Comparison of ENCODE assay signal across 32 mouse cellular contexts in genomic region chr3:4594541-4594940, GRCm38 (mm10).
"Had no signal": no experiment of that assay in that cellular context is flagged by ENCODE, and none has a peak within 500 bp of the region (broad histone marks: within the 10 kb centered on the region; RNA-seq: fewer than 3 reads in every experiment).

No protein-coding gene starts in this region.

- H3K9ac ChIP-seq: limb, embryonic 12.5 days; limb, embryonic 13.5 days; limb, embryonic 15.5 days; liver, embryonic 12.5 days; liver, embryonic 13.5 days; liver, embryonic 14.5 days; liver, embryonic 15.5 days; liver, postnatal 0 days; lung, embryonic 14.5 days; lung, embryonic 15.5 days; midbrain, embryonic 12.5 days; midbrain, embryonic 13.5 days; midbrain, embryonic 15.5 days had no signal

- H3K36me3 ChIP-seq: limb, embryonic 10.5 days; limb, embryonic 12.5 days; limb, embryonic 13.5 days; limb, embryonic 15.5 days; liver, embryonic 12.5 days; liver, embryonic 13.5 days; liver, embryonic 15.5 days; lung, embryonic 15.5 days; midbrain, embryonic 10.5 days; midbrain, embryonic 12.5 days; midbrain, embryonic 13.5 days; midbrain, embryonic 15.5 days had no signal

- H3K4me2 ChIP-seq: limb, embryonic 12.5 days; limb, embryonic 13.5 days; limb, embryonic 15.5 days; liver, embryonic 11.5 days; liver, embryonic 12.5 days; liver, embryonic 13.5 days; liver, embryonic 15.5 days; lung, embryonic 14.5 days; lung, embryonic 15.5 days; midbrain, embryonic 11.5 days; midbrain, embryonic 12.5 days; midbrain, embryonic 13.5 days; midbrain, embryonic 15.5 days had no signal

- H3K27ac ChIP-seq: left cerebral cortex, adult 2 months; limb, embryonic 10.5 days; limb, embryonic 12.5 days; limb, embryonic 13.5 days; limb, embryonic 15.5 days; liver, embryonic 12.5 days; liver, embryonic 13.5 days; liver, embryonic 14.5 days; liver, embryonic 15.5 days; lung, embryonic 15.5 days; macrophage; midbrain, embryonic 10.5 days; midbrain, embryonic 12.5 days; midbrain, embryonic 13.5 days; midbrain, embryonic 15.5 days had no signal

- H3K9me3 ChIP-seq: limb, embryonic 10.5 days; limb, embryonic 12.5 days; limb, embryonic 13.5 days; limb, embryonic 15.5 days; liver, embryonic 12.5 days; liver, embryonic 13.5 days; liver, embryonic 15.5 days; lung, embryonic 15.5 days; megakaryocyte, embryonic 14.5 days; midbrain, embryonic 10.5 days; midbrain, embryonic 12.5 days; midbrain, embryonic 13.5 days; midbrain, embryonic 15.5 days had no signal

- H3K27me3 ChIP-seq: limb, embryonic 12.5 days; limb, embryonic 13.5 days; limb, embryonic 15.5 days; liver, embryonic 12.5 days; liver, embryonic 13.5 days; liver, embryonic 15.5 days; lung, embryonic 15.5 days; megakaryocyte, embryonic 14.5 days; midbrain, embryonic 12.5 days; midbrain, embryonic 13.5 days; midbrain, embryonic 15.5 days had no signal

- H3K4me1 ChIP-seq: limb, embryonic 10.5 days; limb, embryonic 12.5 days; limb, embryonic 13.5 days; limb, embryonic 15.5 days; liver, embryonic 12.5 days; liver, embryonic 13.5 days; liver, embryonic 15.5 days; lung, embryonic 15.5 days; megakaryocyte, embryonic 14.5 days; midbrain, embryonic 10.5 days; midbrain, embryonic 12.5 days; midbrain, embryonic 13.5 days; midbrain, embryonic 15.5 days had no signal

- ATAC-seq: liver, embryonic 12.5 days; liver, postnatal 0 days; lung, postnatal 0 days; midbrain, embryonic 13.5 days; midbrain, embryonic 15.5 days; midbrain, embryonic 16.5 days had no signal

- DNase-seq: left cerebral cortex, postnatal 4 days; liver; liver, embryonic 13.5 days; liver, postnatal 0 days; lung, adult 18-20 months; lung, adult 2 months; lung, embryonic 14.5 days; lung, postnatal 10 days; lung, postnatal 14 days; lung, postnatal 36 days; lung, postnatal 4 days; midbrain, embryonic 14.5 days had no signal

- H3K4me3 ChIP-seq: left cerebral cortex, adult 2 months; limb, embryonic 10.5 days; limb, embryonic 12.5 days; limb, embryonic 13.5 days; limb, embryonic 15.5 days; liver, embryonic 12.5 days; liver, embryonic 13.5 days; liver, embryonic 15.5 days; lung, embryonic 15.5 days; megakaryocyte, embryonic 14.5 days; midbrain, embryonic 10.5 days; midbrain, embryonic 12.5 days; midbrain, embryonic 13.5 days; midbrain, embryonic 15.5 days; myocyte had no signal
